Mouse (Mus musculus) cerebellum, adult (tissue): ENCODE results near the gene Irf3.

Source experiments
- ATAC-seq: cut with Nextera tagmentation; 2 replicates; pipeline ENCODE4 v1.9.2; 2017; ENCODE audit warnings: mild to moderate bottlenecking, moderate library complexity, mixed read lengths; ENCODE audit not compliant: insufficient number of reproducible peaks, low FRiP score, low TSS enrichment

Gene Irf3

GRCm38 (mm10) chr7:45026256-45026655 is 28.8 kb downstream of the Irf3 start:
- ATAC-seq: no peak

GRCm38 (mm10) chr7:45027761-45028160 is 30.3 kb downstream of the Irf3 start:
- no peak for ATAC-seq

GRCm38 (mm10) chr7:45028351-45028750 is 30.9 kb downstream of the Irf3 start:
- no peak for ATAC-seq

- no peak for ATAC-seq
Observed at GRCm38 (mm10) chr7:45029995-45030394, 32.5 kb downstream of the Irf3 start.

- no peak for ATAC-seq
Observed at GRCm38 (mm10) chr7:45030857-45031256, 33.4 kb downstream of the Irf3 start.

GRCm38 (mm10) chr7:45033722-45034359 is 36.4 kb downstream of the Irf3 start:
- ATAC-seq: no peak

- no peak for ATAC-seq
Observed at GRCm38 (mm10) chr7:45035631-45036030, 38.2 kb downstream of the Irf3 start.

GRCm38 (mm10) chr7:45036702-45037101 is 39.3 kb downstream of the Irf3 start:
- no peak for ATAC-seq

GRCm38 (mm10) chr7:45037720-45038361 is 40.4 kb downstream of the Irf3 start:
- ATAC-seq: no peak

- ATAC-seq: no peak
Observed at GRCm38 (mm10) chr7:45038411-45038810, 41.0 kb downstream of the Irf3 start.

GRCm38 (mm10) chr7:45040851-45041250 is 43.4 kb downstream of the Irf3 start:
- ATAC-seq: no peak

GRCm38 (mm10) chr7:45043307-45043706 is 45.9 kb downstream of the Irf3 start:
- ATAC-seq: no peak

- no peak for ATAC-seq
Observed at GRCm38 (mm10) chr7:45045741-45046140, 48.3 kb downstream of the Irf3 start.

GRCm38 (mm10) chr7:45046853-45047350 is 49.5 kb downstream of the Irf3 start:
- no peak for ATAC-seq

- no peak for ATAC-seq
Observed at GRCm38 (mm10) chr7:45047491-45047890, 50.0 kb downstream of the Irf3 start.

- no peak for ATAC-seq
Observed at GRCm38 (mm10) chr7:45048001-45048890, 50.8 kb downstream of the Irf3 start.

GRCm38 (mm10) chr7:45048923-45049657 is 51.6 kb downstream of the Irf3 start:
- ATAC-seq: no peak

- ATAC-seq: 0 out of 2 replicates have a peak, but pooled peaks have one; percentile 32
Observed at GRCm38 (mm10) chr7:45050945-45051600, 53.6 kb downstream of the Irf3 start.

GRCm38 (mm10) chr7:45051601-45051974 is 54.1 kb downstream of the Irf3 start:
- ATAC-seq: no peak
